Mouse (Mus musculus): Measurements from ENCODE around the gene Fstl4.

- TF ChIP-seq CTCF (IDR thresholded peaks at IDR 0.05; ENCODE audit: low read depth) (no peak), EP300 (IDR thresholded peaks at IDR 0.05; ENCODE audit: low read depth) (no peak)
Measured at GRCm38 (mm10) chr11:53085858-53086565, 321.6 kb downstream of the Fstl4 start.

Measured in liver, embryonic 14.5 days (tissue).